Mouse (Mus musculus) heart, adult 2 months (tissue): Measurements from ENCODE around the gene Cyp51.

Experiments
- CTCF ChIP-seq: fragments of 200-600 bp; IDR thresholded peaks from 2 replicates; pipeline ENCODE4 v1.8.1; 2022; ENCODE audit warnings: antibody characterized with exemption, mild to moderate bottlenecking, moderate library complexity
- POLR2A ChIP-seq: fragments of 200-500 bp; IDR thresholded peaks from 2 replicates; pipeline ENCODE4 v1.6.1; 2011; ENCODE audit warnings: mild to moderate bottlenecking, low read depth, low read length, control low read depth; ENCODE audit not compliant: insufficient read depth

GRCm38 (mm10) chr5:4101031-4101430, 3.5 kb downstream of the Cyp51 start:
- TF ChIP-seq CTCF (no peak), POLR2A (no peak)
